Mouse (Mus musculus) left cerebral cortex, adult 2 months (tissue): ENCODE results near the gene Lmo2. TPM values are rescaled to one million over a fixed set of nuclear protein-coding genes. Genes with fewer than 3 reads are reported as not detected.
A peak's percentile ranks its signal among the peaks of the same experiment; 100 is the strongest.
"Not testable (repeated sequence)": the region's sequence is repeated elsewhere in the genome, so short reads cannot be mapped to it uniquely, and the experiment has no call there.

Source experiments
- DNase-seq, 2 experiments: peaks; one replicate each; pipeline ENCODE4 v3.0.0; 2021 to 2022; ENCODE audit warnings: low spot score in 2 of 2, mixed read lengths in 1 of 2; ENCODE audit errors: extremely low spot score in 1 of 2
- H3K27ac ChIP-seq: fragments of 200-600 bp; 2 replicates; pipeline ENCODE4 v1.8.1; 2022
- H3K4me3 ChIP-seq: fragments of 200-600 bp; 2 replicates; pipeline ENCODE4 v1.8.1; 2022
- CTCF ChIP-seq: fragments of 200-600 bp; IDR thresholded peaks from 2 replicates; pipeline ENCODE4 v1.8.1; 2022; ENCODE audit warnings: antibody characterized with exemption, mild to moderate bottlenecking, moderate library complexity
- intact Hi-C: fragments of 180-260 bp; cut with DNase I; formaldehyde crosslinking; loops from one replicate; pipeline ENCODE4 v1.15.1; 2025
- total RNA-seq, 2 experiments: library from RNA; stranded (reverse); gene quantifications; 2 replicates each; pipeline ENCODE4 v1.2.3; 2021

Lmo2 gene
- total RNA-seq, 2 experiments from 2014 or later: 13.4 to 13.7 TPM

- DNase-seq: peak; percentile 31 to 32
- no peak for TF ChIP-seq CTCF
- intact Hi-C loops: no loop called here
- peak overlapping the region; percentile 72 for H3K4me3 ChIP-seq
- H3K27ac ChIP-seq: peak overlapping the region; percentile 87
Observed at GRCm38 (mm10) chr2:103970041-103970790, 12.4 kb downstream of the Lmo2 start.

GRCm38 (mm10) chr2:103970791-103971649, 13.2 kb downstream of the Lmo2 start:
- Histone ChIP-seq H3K4me3 (peak overlapping the region; percentile 72), H3K27ac (peak overlapping the region; percentile 87)
- TF ChIP-seq CTCF: no peak
- intact Hi-C loops: no loop called here
- peak in 1 of 2 experiments; percentile 18 for DNase-seq

- no peak for TF ChIP-seq CTCF
- intact Hi-C loops: no loop called here
- no peak overlapping the region for H3K4me3 ChIP-seq
- DNase-seq: no peak
- no peak overlapping the region for H3K27ac ChIP-seq
Observed at GRCm38 (mm10) chr2:103971838-103972237, 14.1 kb downstream of the Lmo2 start.

GRCm38 (mm10) chr2:103975904-103976303, 18.1 kb downstream of the Lmo2 start:
- DNase-seq: no peak
- no peak for TF ChIP-seq CTCF
- no peak overlapping the region for H3K27ac ChIP-seq
- intact Hi-C loops: no loop called here
- no peak overlapping the region for H3K4me3 ChIP-seq

GRCm38 (mm10) chr2:103977216-103977615, 19.4 kb downstream of the Lmo2 start:
- no peak for DNase-seq
- TF ChIP-seq CTCF: no peak
- H3K4me3 ChIP-seq: no peak overlapping the region
- intact Hi-C loops: no loop called here
- no peak overlapping the region for H3K27ac ChIP-seq

GRCm38 (mm10) chr2:103977716-103978115, 19.9 kb downstream of the Lmo2 start:
- H3K27ac ChIP-seq: no peak overlapping the region
- H3K4me3 ChIP-seq: no peak overlapping the region
- TF ChIP-seq CTCF: no peak
- intact Hi-C loops: no loop called here
- DNase-seq: no peak

GRCm38 (mm10) chr2:103982250-103982649, 24.5 kb downstream of the Lmo2 start:
- intact Hi-C loops: loop anchor here (1.0 kb wide), 1 partner anchor 110 kb away; no protein-coding TSS in a partner anchor
- peak; percentile 55 to 78 for DNase-seq
- H3K4me3 ChIP-seq: no peak overlapping the region
- no peak overlapping the region for H3K27ac ChIP-seq
- peak; percentile 97 for TF ChIP-seq CTCF

GRCm38 (mm10) chr2:103983146-103983545, 25.4 kb downstream of the Lmo2 start:
- no peak for DNase-seq
- H3K27ac ChIP-seq: no peak overlapping the region
- no peak overlapping the region for H3K4me3 ChIP-seq
- intact Hi-C loops: no loop called here
- no peak for TF ChIP-seq CTCF

- intact Hi-C loops, H3K27ac ChIP-seq, H3K4me3 ChIP-seq, DNase-seq: not testable (repeated sequence)
Observed at GRCm38 (mm10) chr2:103987595-103987994, 29.8 kb downstream of the Lmo2 start.

- Histone ChIP-seq H3K27ac (no peak overlapping the region), H3K4me3 (no peak overlapping the region)
- TF ChIP-seq CTCF: no peak
- no peak for DNase-seq
- intact Hi-C loops: no loop called here
Observed at GRCm38 (mm10) chr2:103989724-103990123, 31.9 kb downstream of the Lmo2 start.

- Histone ChIP-seq H3K4me3 (no peak overlapping the region), H3K27ac (no peak overlapping the region)
- intact Hi-C loops: no loop called here
- no peak for DNase-seq
- TF ChIP-seq CTCF: no peak; the same call in 1 of the 2 replicates
Observed at GRCm38 (mm10) chr2:103991303-103991702, 33.5 kb downstream of the Lmo2 start.

GRCm38 (mm10) chr2:103992162-103992561, 34.4 kb downstream of the Lmo2 start:
- intact Hi-C loops: no loop called here
- H3K4me3 ChIP-seq: no peak overlapping the region
- DNase-seq: no peak
- H3K27ac ChIP-seq: no peak overlapping the region
- no peak for TF ChIP-seq CTCF
